Mouse (Mus musculus) liver, embryonic 13.5 days (tissue): ENCODE data around the gene Il11ra2. TPM values are rescaled to one million over a fixed set of nuclear protein-coding genes. Genes with fewer than 3 reads are reported as not detected.

ENCODE experiments used
- polyA plus RNA-seq: library from polyadenylated mRNA; unstranded; fragments of >200 nt; fragmentation: Nextera tagmentation; extraction: Ambion mirVana; gene quantifications from 2 replicates; pipeline ENCODE4 v1.2.1, GENCODE M21; 2015

Il11ra2 gene
- polyA plus RNA-seq, 1 experiment from 2014 or later: not detected

Other genes with a start within 250 kb of the Il11ra2 start
- gene Gm21586, start 222.5 kb downstream of the Il11ra2 start, polyA plus RNA-seq: not detected in 2 replicates
- gene Gm2163, start 195.1 kb downstream of the Il11ra2 start, polyA plus RNA-seq: 0.03 TPM in 1 of 2 replicates, not detected in the other
- gene Fam205a2, start 133.7 kb downstream of the Il11ra2 start, polyA plus RNA-seq: not detected in 2 replicates
- not detected in 2 replicates for gene Gm10591, start 49.7 kb downstream of the Il11ra2 start, polyA plus RNA-seq
- gene Gm2564, start 32.2 kb downstream of the Il11ra2 start, polyA plus RNA-seq: not detected in 2 replicates
- not detected in 2 replicates for gene Ccl27b, start 6.6 kb downstream of the Il11ra2 start, polyA plus RNA-seq
- gene 4930578G10Rik, start 73.7 kb upstream of the Il11ra2 start, polyA plus RNA-seq: not detected in 2 replicates
- not detected in 2 replicates for gene Ccl19, start 94.7 kb upstream of the Il11ra2 start, polyA plus RNA-seq
- gene Ccl21a, start 112.1 kb upstream of the Il11ra2 start, polyA plus RNA-seq: 0.96 TPM in 1 of 2 replicates, not detected in the other
- 0.12 and 0.15 TPM in 2 replicates for gene Fam205a1, start 192.0 kb upstream of the Il11ra2 start, polyA plus RNA-seq
- gene Gm12394, start 194.9 kb upstream of the Il11ra2 start, polyA plus RNA-seq: 0.07 and 0.08 TPM in 2 replicates
- 0.28 and 0.48 TPM in 2 replicates for gene Fam205c, start 212.3 kb upstream of the Il11ra2 start, polyA plus RNA-seq